Mouse (Mus musculus) c-Kit-positive CD71-positive TER-119-positive erythroid progenitor cells, embryonic 14.5 days (primary cell): ENCODE measurements around the gene Rreb1.

Experiments
- DNase-seq: peaks from one replicate; pipeline ENCODE4 v3.0.0-alpha.2; 2013; ENCODE audit warnings: low spot score

The Rreb1 gene

GRCm38 (mm10) chr13:37918336-37919261, 140.4 kb downstream of the Rreb1 start:
- no peak for DNase-seq

DNA sequence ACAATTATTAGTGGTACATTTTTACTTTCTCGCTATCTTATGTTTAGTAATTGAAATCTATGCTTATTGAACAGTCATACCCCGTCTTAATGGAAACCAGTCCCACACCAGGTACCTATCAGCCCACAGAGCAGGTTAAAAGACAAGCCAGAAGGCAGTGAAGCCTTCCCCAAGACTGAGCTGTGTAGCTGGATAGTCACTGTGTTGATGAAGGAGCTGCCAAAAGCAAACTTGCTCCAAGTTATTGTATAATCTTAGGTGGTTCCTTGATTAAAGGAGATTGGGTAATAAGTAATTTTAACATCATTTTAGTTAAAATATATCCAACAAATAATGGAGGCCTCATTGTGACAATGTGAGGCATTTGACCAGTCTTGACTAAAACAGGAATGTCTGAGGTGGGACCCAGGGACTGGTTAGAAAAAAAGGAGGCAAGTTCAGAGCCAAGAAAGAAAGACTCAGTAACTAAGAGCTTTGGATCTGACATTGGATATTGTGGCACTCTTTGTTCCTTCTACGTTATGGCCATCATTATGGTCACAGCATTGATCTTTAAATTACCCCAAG, 141.6 kb downstream of the Rreb1 start:
- no peak for DNase-seq

GRCm38 (mm10) chr13:37920727-37921126, 142.5 kb downstream of the Rreb1 start:
- no peak for DNase-seq

GRCm38 (mm10) chr13:37923091-37923490, 144.9 kb downstream of the Rreb1 start:
- no peak for DNase-seq

- DNase-seq: no peak
Observed at GRCm38 (mm10) chr13:37923643-37924460, 145.7 kb downstream of the Rreb1 start.

GRCm38 (mm10) chr13:37924461-37924948, 146.3 kb downstream of the Rreb1 start:
- no peak for DNase-seq

- no peak for DNase-seq
Observed at GRCm38 (mm10) chr13:37926394-37926793, 148.2 kb downstream of the Rreb1 start.

GRCm38 (mm10) chr13:37929532-37929931, 151.3 kb downstream of the Rreb1 start:
- DNase-seq: no peak

- no peak for DNase-seq
Observed at GRCm38 (mm10) chr13:37930091-37930490, 151.9 kb downstream of the Rreb1 start.

DNA sequence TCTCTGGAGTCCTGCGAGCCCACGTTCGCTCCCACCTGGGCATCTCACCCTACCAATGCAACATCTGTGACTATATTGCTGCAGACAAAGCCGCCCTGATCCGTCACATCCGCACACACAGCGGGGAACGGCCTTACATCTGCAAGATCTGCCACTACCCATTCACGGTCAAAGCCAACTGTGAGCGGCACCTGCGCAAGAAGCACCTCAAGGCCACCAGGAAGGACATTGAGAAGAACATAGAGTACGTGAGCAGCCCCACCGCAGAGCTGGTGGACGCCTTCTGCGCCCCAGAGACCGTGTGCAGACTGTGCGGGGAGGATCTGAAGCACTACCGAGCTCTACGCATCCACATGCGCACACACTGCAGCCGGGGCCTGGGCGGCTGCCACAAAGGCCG, 152.4 kb downstream of the Rreb1 start:
- DNase-seq: no peak

- no peak for DNase-seq
Observed at GRCm38 (mm10) chr13:37931210-37931922, 153.2 kb downstream of the Rreb1 start.

DNA sequence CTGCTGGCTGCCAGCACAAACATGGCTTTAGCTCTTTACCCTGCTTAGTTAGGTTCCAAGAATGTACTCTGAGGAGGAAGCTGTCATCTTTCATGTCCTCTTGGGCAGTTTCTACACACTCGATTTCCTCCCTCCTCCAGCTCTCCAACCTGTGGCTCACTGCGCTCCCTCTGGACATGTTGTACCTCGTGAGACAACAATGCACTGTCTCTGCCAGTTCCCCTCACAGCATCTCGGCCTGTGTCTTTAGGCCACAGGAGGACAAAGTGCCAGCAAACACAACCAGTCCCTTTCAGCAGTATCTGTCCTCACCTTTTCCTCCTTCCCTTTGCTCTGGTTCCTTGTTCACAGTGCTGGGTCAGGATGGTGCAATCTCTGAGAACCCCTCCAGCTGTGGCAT, 155.9 kb downstream of the Rreb1 start:
- DNase-seq: no peak

GRCm38 (mm10) chr13:37934920-37935319, 156.7 kb downstream of the Rreb1 start:
- no peak for DNase-seq

DNA sequence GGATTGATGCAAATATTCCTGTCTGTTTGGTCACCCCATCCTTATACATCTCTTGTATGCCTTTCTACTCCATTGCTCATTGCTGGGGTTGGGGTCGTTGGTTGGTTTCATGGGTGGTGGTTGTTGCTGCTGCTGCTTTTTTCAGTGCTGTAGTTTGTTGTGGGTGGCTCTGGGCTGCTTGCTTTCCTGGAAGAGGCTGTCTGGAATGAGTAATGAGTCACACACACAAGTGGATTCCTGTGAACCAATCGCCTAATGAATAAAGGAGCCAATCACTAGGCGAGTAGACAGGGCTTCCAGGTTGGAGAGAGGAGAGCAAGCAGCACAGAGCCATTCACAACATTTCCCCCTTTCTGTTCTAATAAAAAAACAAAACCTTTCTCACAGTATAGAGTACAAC, 158.2 kb downstream of the Rreb1 start:
- DNase-seq: no peak

- no peak for DNase-seq
Observed at GRCm38 (mm10) chr13:37940167-37940566, 162.0 kb downstream of the Rreb1 start.

DNA sequence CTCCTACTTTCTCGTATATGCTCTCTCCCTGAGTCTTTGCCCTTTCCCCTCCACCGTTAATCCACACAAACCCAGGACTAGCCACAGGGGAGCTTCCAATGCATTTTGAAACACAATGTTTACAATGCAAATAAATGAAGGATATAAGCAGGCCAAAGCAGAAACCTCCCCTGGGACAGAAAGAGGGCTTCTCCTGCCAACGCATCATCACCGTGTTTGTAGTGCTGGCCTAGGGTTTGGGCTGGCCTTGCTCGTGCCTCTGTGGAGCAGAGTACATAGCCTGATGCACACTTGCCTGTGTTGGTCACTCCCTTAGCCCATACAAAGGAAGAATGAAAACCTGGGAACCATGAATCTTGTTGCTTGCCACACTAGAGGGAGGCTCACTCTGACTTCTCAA, 162.4 kb downstream of the Rreb1 start:
- no peak for DNase-seq

DNA sequence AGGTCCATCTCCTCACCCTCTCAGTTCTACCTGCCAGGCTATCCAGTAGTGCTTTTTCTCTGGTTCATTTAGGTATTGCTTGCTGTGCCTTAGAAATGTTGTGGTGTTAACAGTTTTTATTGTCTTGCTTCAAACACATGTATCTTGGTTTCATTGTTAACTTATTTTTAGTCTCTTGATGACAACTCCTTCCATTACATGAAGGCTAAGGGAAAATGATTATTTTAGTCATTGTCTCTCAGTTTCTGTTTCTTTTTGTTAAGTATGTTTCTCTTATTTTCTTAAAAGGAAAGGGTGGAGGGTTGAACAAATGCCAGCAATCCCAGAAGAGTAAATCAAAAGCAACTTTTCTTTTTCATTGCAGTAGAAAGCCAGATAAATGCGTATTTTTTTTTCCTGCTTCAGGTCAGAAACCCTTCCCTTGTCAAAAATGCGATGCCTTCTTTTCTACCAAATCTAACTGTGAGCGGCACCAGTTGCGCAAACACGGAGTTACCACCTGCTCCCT, 163.0 kb downstream of the Rreb1 start:
- DNase-seq: no peak

DNA sequence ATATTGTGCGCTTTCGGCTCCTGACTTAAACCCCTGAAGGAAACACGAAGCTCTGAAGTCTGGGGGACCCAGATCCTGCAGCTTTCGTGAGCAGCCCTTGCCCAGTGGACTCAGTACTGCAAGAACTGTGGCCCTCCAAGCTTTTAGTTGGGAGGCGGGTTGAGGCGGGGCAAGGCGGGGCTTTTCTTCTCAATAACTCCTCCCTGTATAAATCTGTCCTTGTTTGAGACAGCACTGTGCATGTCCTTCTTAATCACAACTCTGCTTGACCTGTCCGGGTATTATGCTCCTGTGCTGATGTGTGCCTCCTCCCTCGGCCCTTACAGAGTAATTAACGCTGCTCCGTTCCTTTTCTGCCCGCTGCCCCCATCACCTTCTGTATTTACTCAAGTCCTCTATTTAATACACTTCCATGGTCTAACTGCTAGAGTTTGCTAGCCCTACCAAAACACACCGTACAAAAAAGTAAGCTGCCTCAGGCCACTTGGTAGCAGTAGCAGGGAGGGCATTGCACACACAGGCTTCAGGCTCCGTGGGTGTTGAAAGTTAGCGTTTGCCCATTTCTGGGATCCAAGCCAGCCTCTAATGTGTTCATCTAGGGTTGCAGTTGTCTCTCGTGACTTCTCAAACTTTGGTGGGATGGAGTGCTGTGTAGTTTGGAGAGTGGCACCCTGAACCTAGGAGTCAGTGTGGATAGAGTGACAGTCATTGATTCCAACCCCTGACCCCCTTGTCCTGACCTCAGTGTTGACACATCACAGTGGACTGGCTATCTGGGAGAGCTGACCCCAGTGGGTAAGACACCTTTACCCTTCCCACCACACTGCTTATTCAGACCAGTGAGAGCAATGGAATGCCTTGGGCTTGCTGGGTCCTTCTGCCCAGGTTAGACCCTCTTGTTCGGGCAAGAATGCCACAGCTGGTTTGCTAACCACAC, 164.0 kb downstream of the Rreb1 start:
- DNase-seq: no peak

GRCm38 (mm10) chr13:37942887-37943331, 164.7 kb downstream of the Rreb1 start:
- DNase-seq: no peak

DNA sequence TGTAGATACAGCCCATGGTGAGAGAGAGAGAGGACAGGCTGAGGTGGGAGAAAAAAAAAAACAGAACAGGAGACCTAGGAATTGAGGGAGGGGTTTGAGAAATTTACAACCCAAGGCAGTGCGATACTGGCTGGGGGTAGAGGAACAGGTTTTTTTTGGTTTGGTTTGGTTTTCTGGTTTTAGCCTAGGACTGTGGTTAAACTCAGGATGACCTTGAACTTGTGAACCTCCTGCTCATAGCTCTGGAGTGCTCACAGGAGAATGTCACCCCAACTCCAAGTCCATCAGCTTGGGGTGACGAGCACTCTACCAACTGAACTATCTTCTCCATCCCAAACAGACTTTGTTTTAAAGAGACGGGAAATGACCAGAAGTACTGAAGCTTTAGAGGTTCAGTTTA, 165.3 kb downstream of the Rreb1 start:
- no peak for DNase-seq
